Mouse (Mus musculus) cerebellum, postnatal 14 days (tissue): ENCODE measurements around the gene A930018P22Rik.
"Not testable (repeated sequence)": the region's sequence is repeated elsewhere in the genome, so short reads cannot be mapped to it uniquely, and the experiment has no call there.

Source experiments
- DNase-seq, 2 experiments: peaks; one replicate each; pipeline ENCODE4 v3.0.0; 2021; ENCODE audit warnings: mixed read lengths in 2 of 2

Gene A930018P22Rik

DNA sequence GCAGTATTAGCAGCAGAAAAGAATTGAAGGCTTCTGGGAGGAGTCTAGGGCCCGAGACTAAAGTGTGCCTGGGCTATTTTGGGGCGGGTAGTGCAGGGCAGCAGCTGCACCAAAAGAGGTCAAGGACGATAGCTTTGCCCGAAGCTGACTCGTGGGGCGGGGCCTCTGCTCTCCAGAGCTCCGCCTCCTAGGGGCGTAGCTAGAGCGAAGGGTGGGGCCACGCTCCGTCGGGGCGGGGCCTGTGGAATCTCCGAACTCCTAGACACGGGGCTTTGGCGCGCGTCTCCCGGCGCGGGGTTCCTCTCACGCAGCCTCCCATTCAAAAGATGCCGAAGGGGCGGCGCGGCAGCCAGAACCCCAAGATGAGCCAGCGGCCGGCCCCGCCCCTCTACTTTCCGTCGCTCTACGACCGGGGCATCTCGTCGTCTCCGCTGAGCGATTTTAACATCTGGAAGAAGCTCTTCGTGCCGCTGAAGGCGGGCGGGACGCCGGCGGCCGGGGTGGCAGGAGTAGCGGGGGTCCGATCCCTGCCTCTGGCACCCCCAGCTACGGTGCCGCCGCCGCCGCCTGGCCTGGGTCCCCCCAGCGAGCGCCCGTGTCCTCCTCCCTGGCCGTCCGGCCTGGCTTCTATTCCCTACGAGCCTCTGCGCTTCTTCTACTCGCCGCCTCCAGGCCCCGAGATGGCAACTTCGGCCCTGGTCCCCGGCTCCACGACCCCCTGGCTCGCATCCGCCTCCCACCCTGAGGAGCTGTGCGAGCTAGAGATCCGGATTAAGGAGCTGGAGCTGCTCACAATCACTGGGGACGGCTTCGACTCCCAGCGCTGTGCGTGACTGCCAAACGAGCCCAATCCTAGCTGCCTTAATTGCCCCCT lies at the start of gene A930018P22Rik:
A930018P22Rik (plus strand) TSS at position 265 of the 874 bp plus-strand sequence.
- peak; percentile 89 for DNase-seq

DNA sequence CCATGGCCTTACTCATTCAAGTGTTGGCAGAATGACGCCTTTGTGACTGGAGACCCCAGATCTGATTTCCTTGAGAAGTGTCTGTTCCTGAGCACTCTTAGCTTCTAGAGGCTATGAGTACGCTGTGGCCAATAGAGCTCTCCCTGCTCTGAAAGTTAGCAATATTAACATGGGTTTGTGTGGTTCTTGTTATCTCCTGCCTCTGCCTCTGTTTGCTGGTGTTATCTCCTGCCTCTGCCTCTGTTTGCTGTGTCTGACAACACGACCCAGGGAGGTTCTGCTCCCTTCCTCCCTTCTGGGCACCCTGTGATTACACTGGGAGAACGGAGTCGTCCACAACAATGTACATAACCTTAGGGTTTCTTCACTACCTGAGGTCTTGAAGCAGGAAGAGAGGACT lies 44.3 kb upstream of the A930018P22Rik start:
- DNase-seq: not testable (repeated sequence)

DNA sequence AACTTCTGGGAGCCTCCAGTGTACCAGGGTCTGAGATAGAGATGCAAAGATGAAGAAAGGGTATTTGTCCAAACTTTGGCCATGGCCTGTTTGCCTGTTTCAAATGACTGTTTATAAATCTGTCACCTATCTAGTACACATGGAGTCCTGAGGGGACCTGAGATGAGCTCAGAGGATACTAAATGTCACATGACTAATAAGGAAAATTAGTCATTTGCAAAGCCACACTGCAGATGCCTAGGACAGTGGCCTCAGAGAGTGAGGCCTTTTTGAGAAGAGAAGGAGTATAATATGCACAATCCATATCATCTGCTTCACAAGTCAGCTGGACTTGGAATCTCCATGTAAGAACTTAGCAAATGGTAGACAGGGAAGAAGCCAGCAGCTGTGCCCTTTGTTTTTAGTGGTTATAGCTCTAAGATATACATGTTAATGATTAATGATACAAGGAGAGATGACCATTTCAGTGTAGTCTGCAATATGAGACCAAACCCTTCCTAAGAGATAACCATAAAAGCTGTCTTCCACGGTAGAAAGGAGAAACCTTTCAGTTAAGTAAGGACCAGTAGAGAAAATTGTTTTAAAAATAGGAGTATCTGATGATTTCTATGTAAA lies 41.0 kb upstream of the A930018P22Rik start:
- not testable (repeated sequence) for DNase-seq

DNA sequence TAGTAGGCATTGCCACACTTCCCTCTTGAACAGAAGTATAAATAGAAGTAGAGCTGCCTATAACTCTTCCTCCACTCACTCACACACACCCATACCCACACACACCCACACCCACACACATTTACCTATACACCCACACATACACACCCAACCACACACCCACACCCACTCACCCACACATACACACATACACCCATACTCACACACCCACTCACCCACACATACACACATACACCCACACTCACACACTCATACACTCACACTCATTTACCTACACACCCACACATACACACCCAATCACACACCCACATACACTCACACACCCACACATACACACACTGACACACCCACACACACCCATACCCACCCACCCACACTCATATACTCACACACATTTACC lies 40.1 kb upstream of the A930018P22Rik start:
- DNase-seq: no peak

- not testable (repeated sequence) for DNase-seq
Measured at GRCm38 (mm10) chr2:104084027-104084426, 38.5 kb upstream of the A930018P22Rik start.

DNA sequence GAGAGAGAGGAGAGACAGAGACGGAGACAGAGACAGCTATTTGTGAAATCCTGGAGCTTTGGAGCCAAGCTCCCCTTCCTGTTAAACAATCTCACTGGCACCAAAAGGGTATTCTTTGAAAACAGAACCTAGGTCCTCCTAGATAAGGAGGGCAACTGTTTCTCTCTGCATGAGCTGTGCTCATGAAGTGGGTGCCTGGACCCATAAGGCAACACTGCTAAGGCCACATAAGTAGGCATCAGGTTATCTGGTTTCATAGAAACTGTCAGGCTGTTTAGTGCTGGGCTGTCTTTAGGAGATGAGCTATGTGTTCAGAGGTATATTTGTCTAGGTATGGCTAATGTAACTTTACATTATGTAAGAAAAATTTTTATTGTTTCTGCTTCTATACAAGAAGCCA lies 35.0 kb upstream of the A930018P22Rik start:
- not testable (repeated sequence) for DNase-seq

DNA sequence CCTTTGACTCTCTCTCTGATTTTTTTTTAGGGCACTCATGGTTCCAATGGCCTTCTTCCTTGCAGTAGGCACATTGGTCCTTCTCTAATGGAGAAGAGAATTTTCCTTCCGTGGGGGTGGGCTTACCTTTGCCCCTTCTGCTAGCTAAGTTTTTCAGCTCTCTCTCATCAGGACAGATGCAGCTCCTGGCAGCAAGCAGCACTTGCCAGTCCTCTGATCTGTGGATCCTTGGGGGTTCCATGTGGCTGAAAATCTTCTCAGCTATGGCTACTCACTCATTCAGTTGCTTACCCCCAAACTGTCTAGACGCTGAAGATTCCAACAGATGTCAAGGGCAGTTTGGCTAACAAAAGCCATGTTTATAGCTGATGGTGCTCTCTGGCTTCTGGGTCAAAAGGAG lies 29.3 kb upstream of the A930018P22Rik start:
- no peak for DNase-seq

- peak; percentile 57 to 65 for DNase-seq
Measured at GRCm38 (mm10) chr2:104095741-104096213, 26.8 kb upstream of the A930018P22Rik start, which contains the start of gene Cd59a. Gene Cd59a, plus strand, starts transcription at chr2:104095801.

DNA sequence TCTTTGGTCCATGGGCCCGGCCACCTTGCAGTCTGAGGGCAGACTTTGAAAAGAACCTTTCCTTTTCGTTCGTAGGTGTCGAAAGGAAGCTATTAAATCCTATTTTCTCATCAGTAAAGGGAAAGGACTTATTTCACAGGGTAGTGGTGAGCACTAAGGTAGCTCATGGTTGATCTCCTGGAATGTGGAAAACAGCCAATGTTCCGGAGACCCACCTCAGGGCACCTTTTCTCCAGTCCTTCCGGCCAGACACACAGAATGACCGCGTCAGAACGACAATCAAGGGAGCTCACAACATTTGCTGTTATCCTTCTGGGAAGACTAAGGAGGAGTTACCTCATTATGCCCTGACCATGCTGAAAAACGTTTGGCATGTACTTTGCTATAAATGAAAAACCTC lies 26.3 kb upstream of the A930018P22Rik start:
- no peak for DNase-seq

DNA sequence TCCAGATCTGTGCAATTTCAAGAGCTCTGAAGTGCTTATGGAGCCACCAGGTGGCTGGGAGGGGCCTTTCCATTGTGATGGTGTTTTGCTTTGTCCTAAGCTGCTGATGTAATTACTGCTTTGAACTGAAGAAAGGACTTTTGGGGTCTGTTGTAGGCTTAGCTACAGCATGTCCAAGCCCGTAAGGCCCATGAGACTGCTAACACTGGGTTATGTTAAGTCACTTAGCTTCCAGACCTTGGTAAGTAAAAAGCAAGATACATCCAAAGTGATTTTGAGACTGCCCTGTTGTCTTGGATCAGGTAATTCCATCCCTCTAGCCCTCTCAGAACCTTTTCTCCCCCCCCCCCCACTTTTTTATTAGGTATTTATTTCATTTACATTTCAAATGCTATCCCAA lies 25.8 kb upstream of the A930018P22Rik start:
- DNase-seq: not testable (repeated sequence)

- not testable (repeated sequence) for DNase-seq
Measured at GRCm38 (mm10) chr2:104097396-104097795, 25.2 kb upstream of the A930018P22Rik start.

DNA sequence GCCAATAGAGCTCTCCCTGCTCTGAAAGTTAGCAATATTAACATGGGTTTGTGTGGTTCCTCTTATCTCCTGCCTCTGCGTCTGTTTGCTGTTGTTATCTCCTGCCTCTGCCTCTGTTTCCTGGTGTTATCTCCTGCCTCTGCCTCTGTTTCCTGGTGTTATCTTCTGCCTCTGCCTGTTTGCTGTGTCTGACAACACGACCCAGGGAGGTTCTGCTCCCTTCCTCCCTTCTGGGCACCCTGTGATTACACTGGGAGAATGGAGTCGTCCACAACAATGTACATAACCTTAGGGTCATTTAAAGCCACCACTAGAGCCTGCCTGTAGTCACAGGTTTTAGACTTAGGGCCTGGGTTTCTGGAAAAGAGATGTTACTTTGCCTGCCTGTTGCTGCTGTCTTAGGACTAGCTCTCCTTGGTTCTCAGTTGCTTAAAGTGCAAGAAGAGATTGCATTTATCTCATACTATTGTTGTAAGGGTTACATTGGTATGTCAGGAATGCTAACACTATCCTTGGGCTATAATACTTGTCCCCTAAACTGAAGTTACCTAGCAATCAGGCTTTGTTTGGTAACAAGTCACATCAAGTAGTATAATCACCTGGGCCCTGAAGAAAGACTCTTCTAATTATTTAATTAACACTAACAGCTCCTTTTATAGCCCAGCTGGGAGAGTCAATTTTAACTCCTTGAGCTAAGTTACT lies 23.9 kb upstream of the A930018P22Rik start:
- no peak for DNase-seq

DNA sequence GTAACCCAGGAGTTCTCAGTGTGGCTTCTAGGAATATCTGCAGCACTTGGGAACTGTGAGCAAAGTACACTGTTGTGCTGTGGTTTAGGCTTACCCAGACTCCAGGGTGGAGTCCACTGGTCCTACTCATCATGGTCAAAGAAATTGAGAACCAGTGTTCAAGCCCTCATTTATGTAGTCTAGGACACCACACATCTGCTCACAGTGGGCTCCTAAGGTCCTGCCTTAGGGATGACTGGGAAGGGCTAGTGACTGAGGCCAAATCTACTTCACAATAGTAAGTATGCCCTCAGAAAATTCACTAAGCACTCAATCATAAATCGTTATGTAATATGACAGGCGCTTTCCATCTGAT lies 23.4 kb upstream of the A930018P22Rik start:
- no peak for DNase-seq

- DNase-seq: no peak
Measured at GRCm38 (mm10) chr2:104099946-104100345, 22.6 kb upstream of the A930018P22Rik start.

DNA sequence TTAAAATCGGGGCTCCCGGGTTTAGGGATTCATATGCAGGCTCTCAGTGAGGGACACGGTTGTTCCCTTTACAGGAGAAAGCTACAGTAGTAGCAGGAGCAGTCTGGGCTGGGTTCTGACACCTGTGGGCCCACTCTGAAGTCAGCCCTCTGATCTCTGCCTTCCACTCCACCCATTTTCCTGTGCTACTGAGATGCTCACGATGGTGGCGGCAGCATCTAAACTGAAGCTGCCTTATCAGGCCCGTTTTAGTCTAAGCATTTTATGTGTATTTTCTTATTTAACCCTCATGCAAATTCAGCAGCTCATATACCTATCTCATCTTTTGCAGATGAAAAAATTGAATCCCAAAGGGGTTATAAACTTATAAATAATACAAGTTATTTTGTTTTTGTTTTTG lies 17.8 kb upstream of the A930018P22Rik start:
- DNase-seq: no peak

GRCm38 (mm10) chr2:104109021-104109420 lies 13.5 kb upstream of the A930018P22Rik start:
- not testable (repeated sequence) for DNase-seq

GRCm38 (mm10) chr2:104109528-104109927 lies 13.0 kb upstream of the A930018P22Rik start:
- DNase-seq: no peak

- no peak for DNase-seq
Measured at GRCm38 (mm10) chr2:104110031-104110430, 12.5 kb upstream of the A930018P22Rik start.

- not testable (repeated sequence) for DNase-seq
Measured at GRCm38 (mm10) chr2:104111170-104111797, 11.3 kb upstream of the A930018P22Rik start.

GRCm38 (mm10) chr2:104113563-104113962 lies 9.0 kb upstream of the A930018P22Rik start:
- DNase-seq: not testable (repeated sequence)

- no peak for DNase-seq
Measured at GRCm38 (mm10) chr2:104114898-104115297, 7.7 kb upstream of the A930018P22Rik start.

- not testable (repeated sequence) for DNase-seq
Measured at GRCm38 (mm10) chr2:104117173-104117572, 5.4 kb upstream of the A930018P22Rik start.

DNA sequence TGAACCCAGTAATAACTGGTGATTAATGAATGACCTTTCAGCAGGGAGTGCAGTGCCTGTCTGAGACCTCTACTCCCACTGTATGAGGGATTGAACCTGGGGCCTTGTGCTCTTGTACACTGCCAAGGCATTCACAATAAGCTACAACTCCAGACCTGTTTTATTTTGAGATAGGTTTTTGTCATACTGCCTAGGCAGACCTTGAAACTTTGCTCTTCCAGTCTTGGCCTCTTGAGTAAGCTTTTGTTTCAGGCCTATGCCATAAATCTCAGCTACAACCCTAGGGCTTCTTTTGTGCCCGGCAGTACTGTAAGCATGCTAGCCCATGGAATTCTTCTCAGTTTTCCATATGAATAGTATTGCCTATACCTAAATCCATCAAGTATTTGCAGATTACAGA lies 3.5 kb upstream of the A930018P22Rik start:
- no peak for DNase-seq
